Mouse (Mus musculus): ENCODE measurements at regions not wholly inside any gene's neighbourhood (a gene's known extent, or its start where the extent isn't known, plus 50 kb on each side); places are given as distances from the start of the nearest gene placed in this dataset.
A peak's percentile ranks its signal among the peaks of the same experiment; 100 is the strongest.
"Not testable (repeated sequence)": the region's sequence is repeated elsewhere in the genome, so short reads cannot be mapped to it uniquely, and the experiment has no call there.

- DNase-seq (ENCODE audit: low read depth, low spot score) = not testable (repeated sequence)
These were observed 1149.5 kb upstream of the 2610301B20Rik start for GRCm38 (mm10) chr4:9724801-9725200.

GRCm38 (mm10) chr4:9737691-9738090 is 1136.6 kb upstream of the 2610301B20Rik start:
- DNase-seq (ENCODE audit: low read depth, low spot score) = no peak

- DNase-seq (ENCODE audit: low read depth, low spot score) = no peak
These were observed 1126.8 kb upstream of the 2610301B20Rik start for GRCm38 (mm10) chr4:9747411-9747938.

GRCm38 (mm10) chr4:9748110-9748509 is 1126.2 kb upstream of the 2610301B20Rik start:
- no peak for DNase-seq (ENCODE audit: low read depth, low spot score)

- DNase-seq (ENCODE audit: low read depth, low spot score) = no peak
These were observed 1124.4 kb upstream of the 2610301B20Rik start for GRCm38 (mm10) chr4:9749877-9750276.

- DNase-seq (ENCODE audit: low read depth, low spot score) = no peak
These were observed 1123.9 kb upstream of the 2610301B20Rik start for GRCm38 (mm10) chr4:9750404-9750803.

GRCm38 (mm10) chr4:9763321-9763720 is 1111.0 kb upstream of the 2610301B20Rik start:
- DNase-seq (ENCODE audit: low read depth, low spot score) = no peak

GRCm38 (mm10) chr4:9769633-9770205 is 1104.6 kb upstream of the 2610301B20Rik start:
- no peak for DNase-seq (ENCODE audit: low read depth, low spot score)

- DNase-seq (ENCODE audit: low read depth, low spot score) = peak; percentile 60
These were observed 1103.8 kb upstream of the 2610301B20Rik start for GRCm38 (mm10) chr4:9770372-9771102.

GRCm38 (mm10) chr4:9771103-9771474 is 1103.2 kb upstream of the 2610301B20Rik start:
- DNase-seq (ENCODE audit: low read depth, low spot score) = peak; percentile 50

- DNase-seq (ENCODE audit: low read depth, low spot score) = no peak
These were observed 1095.9 kb upstream of the 2610301B20Rik start for GRCm38 (mm10) chr4:9778391-9778790.

GRCm38 (mm10) chr4:9779594-9779993 is 1094.7 kb upstream of the 2610301B20Rik start:
- DNase-seq (ENCODE audit: low read depth, low spot score) = no peak

GRCm38 (mm10) chr4:9780179-9780578 is 1094.1 kb upstream of the 2610301B20Rik start:
- peak; percentile 54 for DNase-seq (ENCODE audit: low read depth, low spot score)

GRCm38 (mm10) chr4:9781318-9781717 is 1093.0 kb upstream of the 2610301B20Rik start:
- no peak for DNase-seq (ENCODE audit: low read depth, low spot score)

GRCm38 (mm10) chr4:9787795-9788365 is 1086.4 kb upstream of the 2610301B20Rik start:
- no peak for DNase-seq (ENCODE audit: low read depth, low spot score)

GRCm38 (mm10) chr4:9790478-9790877 is 1083.8 kb upstream of the 2610301B20Rik start:
- DNase-seq (ENCODE audit: low read depth, low spot score) = no peak

Data from embryo, embryonic 11.5 days (tissue).